Mouse (Mus musculus): Measurements from ENCODE around the gene Inpp5e. TPM values are rescaled to one million over a fixed set of nuclear protein-coding genes. Genes with fewer than 3 reads are reported as not detected.

Gene Inpp5e
- total RNA-seq, 2 experiments from 2014 or later, result 22.5 to 27.1 TPM

DNA sequence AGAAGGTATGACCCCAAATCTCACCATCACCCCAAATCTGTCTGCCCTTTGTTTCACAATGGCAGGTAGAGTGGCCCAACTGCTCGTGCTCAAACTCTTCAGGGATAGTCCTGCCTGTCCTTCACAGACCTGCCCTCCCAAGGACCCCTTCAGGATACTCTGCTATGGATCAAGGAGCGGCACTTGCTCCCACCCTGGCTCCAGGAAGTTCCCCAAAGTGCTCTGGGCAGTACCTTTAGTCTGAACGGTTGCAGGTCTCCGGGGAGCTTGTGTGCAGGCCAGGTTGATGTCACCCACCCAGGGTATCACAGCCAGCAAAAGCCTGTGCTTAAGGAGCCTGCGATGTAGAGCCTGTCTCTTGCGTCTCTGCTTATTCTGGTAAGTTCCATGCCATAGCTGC lies 41.1 kb downstream of the Inpp5e start:
- DNase-seq, result no peak
- intact Hi-C loops (cut with DNase I), result no loop called here

DNA sequence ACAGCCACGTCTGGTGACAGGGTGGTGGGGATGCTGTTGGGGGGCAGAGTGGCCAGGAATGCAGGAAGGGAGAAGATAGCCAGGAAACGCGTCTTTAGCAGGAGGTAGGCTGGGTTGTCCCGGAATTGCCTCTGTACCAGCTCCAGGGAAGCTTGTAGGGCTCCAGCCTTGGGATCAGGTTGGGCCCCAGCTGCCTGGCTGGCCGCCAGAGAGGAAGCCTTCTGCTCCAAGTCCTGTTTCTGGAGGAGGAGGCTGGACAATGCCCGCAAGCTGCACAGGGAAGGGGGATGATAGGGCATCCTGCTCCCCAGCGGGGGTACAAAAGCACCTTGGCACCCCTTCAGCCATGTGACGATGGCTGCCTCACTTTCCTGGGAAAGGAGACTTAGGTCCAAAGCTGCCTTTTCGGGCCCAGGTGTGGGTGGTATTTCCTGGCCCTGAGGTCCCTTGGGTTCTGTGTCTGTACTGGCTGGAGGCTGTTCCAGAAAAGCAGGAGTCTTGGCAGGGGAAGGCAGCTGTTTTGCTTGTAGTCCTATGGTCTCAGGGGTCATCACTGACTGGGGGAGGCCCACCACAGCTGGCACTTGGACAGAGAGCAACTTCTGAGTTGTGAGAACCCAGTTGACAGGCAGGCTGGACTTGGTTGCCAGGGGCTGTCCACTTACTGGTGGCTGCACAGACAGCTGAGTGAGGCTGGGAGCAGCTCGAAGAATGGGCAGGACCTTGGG lies 44.1 kb downstream of the Inpp5e start:
- peak; percentile 75 for DNase-seq

DNA sequence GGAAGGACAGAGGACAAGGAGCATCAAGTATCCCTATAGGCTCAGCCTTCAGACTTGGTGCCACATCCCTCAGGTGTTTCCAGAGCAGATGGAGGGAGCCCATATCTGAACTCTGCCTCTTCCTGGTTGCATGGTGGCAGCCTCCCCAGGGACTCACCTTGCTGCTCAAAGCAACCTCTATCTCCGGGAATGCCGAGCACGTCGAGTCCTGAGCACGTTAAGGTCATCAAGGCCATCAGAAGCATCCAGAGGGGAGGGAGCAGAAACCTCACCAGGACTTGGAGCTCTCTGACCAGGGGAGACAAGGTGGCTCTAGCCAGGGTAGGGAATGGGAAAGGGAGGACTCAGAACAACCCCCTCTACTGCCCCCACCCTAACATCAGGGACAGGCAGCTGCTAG lies 45.5 kb downstream of the Inpp5e start:
- DNase-seq, result no peak
- intact Hi-C loops (cut with DNase I), result no loop called here

More for the DNA sequence above, 44.1 kb downstream of the Inpp5e start:
- intact Hi-C loops (cut with DNase I), result no loop called here

DNA sequence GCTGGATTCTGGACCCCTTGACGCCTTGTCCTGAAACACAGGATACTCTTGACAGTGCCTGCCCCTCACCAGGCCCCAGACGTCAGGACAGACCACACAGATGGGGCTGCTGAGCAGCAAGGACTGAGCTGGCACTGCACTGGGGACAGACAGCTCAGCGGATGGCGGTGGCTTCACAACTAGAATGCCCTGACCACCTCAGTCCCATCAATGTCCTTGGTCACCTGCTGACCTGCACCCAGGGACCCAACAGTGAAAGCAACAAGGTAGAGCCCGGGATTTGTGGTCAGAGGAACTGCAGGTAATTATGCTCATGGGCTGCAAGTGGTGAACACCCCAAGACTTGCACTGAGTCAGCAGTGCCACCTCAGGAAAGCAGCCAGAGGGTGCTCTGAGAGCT lies 46.0 kb downstream of the Inpp5e start:
- DNase-seq, result no peak
- intact Hi-C loops (cut with DNase I), result no loop called here

DNA sequence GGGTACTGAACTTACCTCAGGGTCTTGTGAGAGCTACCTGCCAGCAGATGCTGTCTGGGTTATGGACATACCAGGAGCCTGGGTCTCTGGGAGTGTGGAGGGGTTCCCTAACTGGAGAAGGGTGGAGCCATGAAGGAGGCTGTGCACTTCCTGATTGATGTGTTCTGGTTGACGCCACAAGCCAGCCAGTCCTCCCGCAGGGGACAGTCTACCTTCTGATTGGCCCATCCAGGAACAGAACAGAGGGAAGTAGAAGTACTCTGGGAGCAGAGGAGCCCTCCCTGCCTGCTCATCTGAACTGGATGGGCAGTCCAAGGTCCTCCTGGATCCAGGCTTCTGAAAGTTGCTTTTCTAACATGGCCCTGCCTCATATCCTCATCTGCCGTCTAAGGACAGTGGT lies 48.2 kb downstream of the Inpp5e start, which contains the start of gene Card9:
Gene Card9 (minus strand): TSS at position 147 of the 400 bp plus-strand sequence.
- intact Hi-C loops (cut with DNase I), result no loop called here
- no peak for DNase-seq

DNA sequence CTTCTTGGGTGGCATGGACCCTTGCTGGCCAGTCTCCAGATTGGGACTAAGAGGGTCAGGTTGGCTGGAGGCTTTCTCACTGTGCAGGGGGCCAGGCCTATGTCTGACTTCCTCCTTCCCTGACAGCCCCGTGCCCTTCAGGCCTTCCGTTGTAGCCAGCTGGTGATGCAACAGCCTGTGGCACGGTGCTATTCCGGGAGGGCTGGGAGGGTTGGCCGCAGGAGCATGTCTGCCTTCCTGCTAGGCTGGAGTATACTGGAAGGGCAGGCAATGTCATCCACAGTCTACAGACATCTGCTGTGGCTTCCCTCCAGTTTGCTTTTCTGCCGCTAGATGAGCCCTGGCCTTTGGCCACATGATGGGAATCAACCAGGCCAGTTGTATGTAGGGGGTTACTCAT lies 49.0 kb downstream of the Inpp5e start:
- DNase-seq, result peak; percentile 73
- intact Hi-C loops (cut with DNase I), result no loop called here

DNA sequence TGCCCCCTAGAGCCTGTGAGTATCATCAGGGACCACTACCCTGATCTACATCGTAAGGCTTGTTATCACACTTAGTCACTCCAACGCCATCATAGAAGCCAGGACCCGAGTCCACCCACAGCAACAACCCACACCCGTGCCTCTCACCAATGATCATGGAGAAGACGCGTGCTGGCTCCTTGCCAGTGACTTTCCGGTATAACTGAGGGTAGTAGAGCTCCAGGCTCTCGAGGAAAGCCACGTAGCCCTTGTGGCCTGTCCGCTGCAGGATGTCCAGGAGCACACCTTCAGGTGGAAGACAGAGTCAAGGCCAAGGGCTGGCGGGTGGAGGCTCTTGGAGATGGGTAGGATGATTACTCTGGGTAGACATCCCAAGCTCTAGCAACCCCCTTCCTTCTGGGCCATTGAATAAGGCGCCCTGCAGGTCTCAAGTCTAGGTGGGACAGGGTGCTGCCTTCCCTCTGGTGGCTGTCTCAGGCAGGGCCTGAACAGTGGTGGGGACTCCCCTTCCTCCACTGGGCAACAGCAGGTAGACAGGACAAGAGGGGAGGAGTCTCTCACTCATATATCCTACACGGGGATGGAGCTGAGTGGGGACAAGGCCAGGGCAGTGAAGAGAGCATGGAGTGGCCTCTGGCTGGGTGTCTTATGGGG lies 50.2 kb downstream of the Inpp5e start:
- intact Hi-C loops (cut with DNase I), result no loop called here

DNA sequence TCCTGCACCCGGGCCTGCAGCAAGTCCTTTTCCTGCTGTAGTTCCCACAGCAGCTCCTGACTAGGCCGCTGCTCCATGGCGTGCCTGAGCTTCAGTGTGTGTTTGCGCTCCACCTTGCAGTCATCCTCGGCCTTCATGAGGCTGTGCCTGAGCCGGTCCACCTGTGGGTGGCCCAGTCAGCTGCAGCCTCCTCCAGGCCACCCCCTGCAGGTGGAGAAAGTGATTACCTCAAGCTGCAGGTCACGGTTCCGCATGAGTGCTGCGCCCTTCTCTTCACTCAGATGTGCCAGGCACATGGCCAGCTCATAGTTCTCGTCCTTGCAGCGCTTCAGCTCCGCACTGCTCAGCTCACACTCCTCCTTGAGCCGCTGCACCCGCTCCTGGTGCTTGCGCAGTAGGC lies 51.5 kb downstream of the Inpp5e start:
- intact Hi-C loops (cut with DNase I), result no loop called here
- no peak for DNase-seq

More for the DNA sequence above, 50.2 kb downstream of the Inpp5e start:
- DNase-seq, result no peak

DNA sequence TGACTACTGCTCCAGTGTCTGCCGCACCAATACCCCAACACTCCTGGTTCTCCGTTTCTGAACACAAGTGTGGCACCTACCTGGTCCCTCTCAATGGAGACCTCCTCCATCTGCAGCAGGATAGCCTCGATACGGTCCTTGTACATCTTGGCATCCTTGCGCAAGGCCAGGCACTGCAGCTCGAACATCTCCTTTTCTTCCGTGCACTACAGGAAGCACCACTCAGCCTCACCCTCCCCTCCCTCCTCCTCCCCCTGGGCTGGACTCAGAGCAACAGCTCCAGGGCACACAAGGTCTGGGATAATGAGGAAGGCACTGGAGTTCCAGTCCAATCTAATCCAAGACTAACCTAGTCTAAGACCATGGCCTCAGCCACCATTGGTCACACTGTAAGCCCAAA lies 52.3 kb downstream of the Inpp5e start:
- intact Hi-C loops (cut with DNase I), result no loop called here
- DNase-seq, result no peak

DNA sequence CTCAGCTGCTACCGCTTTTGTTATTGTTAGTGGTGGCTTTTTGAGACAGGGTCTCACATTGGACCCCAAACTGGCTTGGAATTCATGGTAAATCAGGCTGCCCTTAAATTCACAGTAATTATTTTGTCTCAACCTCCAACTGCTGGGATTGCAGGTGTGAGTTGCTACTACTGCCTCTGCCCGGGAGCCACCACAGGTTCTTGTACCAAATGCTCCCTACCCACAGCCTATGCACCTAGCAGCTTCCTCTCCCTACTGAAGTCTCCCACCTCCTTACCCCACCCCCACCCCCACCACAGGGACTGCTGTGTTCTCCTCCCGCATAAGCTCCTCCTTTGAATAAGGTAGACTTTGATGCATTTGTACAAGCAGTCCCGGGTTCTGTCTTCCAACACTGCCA lies 52.8 kb downstream of the Inpp5e start:
- intact Hi-C loops (cut with DNase I), result no loop called here
- no peak for DNase-seq

DNA sequence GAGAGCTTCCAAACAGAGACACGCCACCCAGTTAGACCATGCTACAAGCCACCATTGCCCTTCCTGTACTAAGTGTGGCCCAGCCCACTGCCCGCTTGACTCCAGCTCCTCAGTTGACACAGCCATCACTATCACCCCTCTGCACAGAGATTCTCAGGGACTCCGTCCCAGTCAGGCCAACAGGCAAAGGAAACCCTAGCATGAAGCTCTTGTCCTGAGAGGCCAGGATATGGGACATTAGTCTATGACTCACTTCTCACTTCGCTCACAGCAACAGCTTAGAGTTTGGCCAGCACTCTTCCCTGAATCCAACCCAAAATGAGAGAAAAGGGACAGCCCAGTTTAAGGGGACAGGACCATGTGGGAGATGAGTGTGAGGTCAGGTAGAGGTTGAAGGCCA lies 54.6 kb downstream of the Inpp5e start:
- intact Hi-C loops (cut with DNase I), result no loop called here

DNA sequence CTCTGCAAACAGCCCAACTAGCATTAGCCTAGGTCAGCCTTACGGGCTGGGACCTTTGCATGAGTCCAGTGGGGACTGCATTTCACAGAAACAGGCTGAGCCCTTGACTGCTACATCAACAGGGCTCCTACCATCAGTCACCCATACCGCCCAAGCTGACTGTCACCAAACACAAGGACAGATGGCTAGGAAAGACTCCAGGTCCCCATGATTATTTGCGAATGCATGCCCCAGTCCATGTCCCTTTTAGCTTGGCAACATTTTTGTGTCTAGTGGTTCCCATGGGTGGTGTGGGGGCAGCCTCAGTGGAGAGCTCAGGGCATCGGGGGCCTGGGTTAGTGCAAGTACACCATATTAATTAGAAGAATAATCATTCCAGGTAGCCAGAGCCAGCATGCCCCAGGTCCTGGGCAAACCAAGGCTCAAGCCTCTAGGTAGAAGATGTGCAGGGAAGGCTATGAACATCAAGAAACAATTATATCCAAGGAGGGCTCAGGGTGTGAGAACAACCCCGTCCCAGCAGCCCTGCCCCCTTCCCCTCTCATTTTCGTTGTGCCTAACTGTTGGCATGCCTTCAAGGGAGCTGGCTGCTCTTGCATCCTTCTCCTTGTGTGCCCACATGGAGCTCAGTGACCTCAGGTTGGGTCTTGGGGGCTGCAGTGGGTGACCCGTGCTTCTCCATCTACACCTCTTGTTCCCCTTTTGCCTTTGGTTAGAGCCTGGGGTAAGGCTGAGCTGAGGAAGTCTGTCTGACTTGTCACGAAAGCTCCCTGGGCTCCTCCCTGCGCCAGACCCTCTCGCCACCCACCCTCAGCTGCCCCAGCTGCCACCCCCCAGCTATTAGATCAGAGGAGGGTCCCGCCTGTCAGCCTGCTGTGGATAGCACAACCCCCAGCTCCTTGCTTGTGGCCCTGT lies 55.7 kb downstream of the Inpp5e start:
- DNase-seq, result no peak
- intact Hi-C loops (cut with DNase I), result no loop called here

More for the DNA sequence above, 54.6 kb downstream of the Inpp5e start:
- no peak for DNase-seq

DNA sequence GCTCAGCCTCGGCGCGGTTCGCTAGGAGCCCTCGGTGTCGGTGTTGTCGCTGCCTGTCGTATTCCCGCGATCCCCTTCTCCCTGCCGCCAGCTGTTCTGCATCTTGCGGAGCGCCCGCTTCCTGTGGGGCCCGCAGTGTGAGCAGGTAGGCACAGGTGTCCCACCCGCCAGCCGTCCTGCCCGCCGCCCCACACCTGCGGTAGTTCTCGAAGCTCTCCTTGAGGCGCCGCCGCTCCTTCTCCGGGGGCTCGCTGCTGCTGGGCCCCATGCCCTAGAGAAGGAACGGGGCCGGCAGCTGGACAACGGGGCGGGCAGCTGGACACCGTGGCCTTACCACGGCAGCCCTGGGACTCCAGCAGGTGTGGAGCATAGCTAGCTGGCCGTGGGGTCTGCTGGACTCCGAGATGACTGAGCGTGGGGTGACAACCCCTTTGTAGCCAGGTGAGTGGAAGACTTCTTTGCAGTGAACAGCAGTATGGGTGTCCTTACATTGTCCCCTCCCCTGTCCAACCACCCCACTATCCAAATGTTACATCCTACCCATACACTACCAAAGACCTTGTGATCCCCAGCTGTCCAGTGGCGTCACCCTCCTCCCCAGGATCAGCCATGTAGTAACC lies 56.6 kb downstream of the Inpp5e start:
- intact Hi-C loops (cut with DNase I), result no loop called here
- DNase-seq, result peak; percentile 38

DNA sequence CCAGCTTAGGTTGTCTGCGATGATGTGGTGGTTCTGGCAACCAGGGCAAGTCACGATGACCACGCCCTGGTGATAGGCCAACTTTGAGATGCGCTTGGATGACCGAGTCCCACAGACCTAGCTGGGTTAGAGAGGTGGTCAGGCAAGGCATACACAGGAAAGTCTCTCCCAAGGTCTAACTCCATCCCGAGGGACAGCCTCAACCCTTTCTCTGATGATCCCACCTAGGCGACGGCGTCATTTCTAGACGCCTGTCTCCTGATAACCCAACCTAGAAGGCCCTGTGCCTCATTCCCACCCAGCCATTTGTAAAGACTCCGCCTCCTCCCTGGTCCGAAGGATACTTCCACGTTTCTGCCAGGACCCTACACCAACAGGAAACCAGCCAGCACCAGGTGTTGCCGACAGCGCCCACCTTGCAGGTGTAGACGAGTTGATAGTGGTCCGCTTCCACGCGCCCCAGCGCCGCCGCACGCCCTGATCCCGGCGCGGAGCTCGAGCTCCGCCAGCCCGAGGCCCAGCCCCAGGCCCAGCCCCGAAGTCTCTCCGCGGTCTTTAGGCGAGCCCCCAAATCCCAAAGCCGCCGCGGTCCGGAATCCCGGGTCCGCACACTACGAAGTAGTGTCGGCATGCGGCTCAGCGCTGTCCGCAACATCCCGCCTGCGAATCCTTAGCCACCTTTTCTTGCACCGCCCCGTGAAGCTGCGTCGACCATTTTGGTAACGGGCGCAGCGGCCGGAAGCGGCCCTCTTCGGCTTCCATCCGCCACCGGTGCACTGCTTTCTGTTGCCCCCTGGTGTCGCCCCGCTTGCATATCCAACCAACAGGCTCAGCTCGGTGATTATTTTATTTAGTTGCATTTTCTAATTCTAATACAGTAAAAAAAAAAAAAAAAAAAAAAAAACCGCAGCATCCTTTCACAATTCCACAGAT lies 57.4 kb downstream of the Inpp5e start, which contains the start of gene Dnlz:
Gene Dnlz (minus strand): TSS at position 753 of the 933 bp plus-strand sequence.
- peak; percentile 96 for DNase-seq
- intact Hi-C loops (cut with DNase I), result no loop called here

DNA sequence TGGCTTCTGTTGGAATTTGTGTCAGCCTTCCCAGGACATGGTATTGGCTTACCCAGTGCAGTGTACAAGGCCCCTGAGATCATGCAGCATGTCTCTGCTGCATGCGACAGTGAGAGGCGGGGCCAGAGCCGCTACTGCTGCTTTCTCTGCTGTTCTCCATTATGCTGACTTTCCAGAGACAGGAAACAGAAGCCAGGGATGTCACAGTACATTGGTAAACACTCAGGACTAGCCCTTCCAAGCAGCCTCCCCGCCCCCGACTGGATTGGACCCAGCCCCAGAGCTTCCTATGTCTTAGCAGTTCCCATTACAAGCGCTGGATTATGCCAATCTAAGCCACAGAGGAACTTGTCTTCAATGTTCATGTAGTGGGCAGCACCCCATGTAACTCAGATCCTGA lies 60.8 kb downstream of the Inpp5e start:
- intact Hi-C loops (cut with DNase I), result no loop called here
- no peak for DNase-seq

Other genes with a start within 250 kb of the Inpp5e start
- gene Lhx3, start 200.9 kb downstream of the Inpp5e start, total RNA-seq (2021), result not detected
- 10 to 100 TPM; 15.8 to 17.2 TPM for gene Qsox2, start 171.7 kb downstream of the Inpp5e start, total RNA-seq (2021)
- 1 to 10 TPM; 1.9 TPM for gene Ccdc187, start 114.6 kb downstream of the Inpp5e start, total RNA-seq (2021)
- gene Gpsm1, start 93.7 kb downstream of the Inpp5e start, total RNA-seq (2021), result 100 to 1,000 TPM; 179 to 190 TPM
- 10 to 100 TPM; 23.3 to 25.8 TPM for gene Dnlz, start 57.1 kb downstream of the Inpp5e start, total RNA-seq (2021)
- gene Card9, start 48.3 kb downstream of the Inpp5e start, total RNA-seq (2021), result 1 to 10 TPM; 1.1 to 1.4 TPM
- gene Snapc4, start 28.6 kb downstream of the Inpp5e start, total RNA-seq (2021), result 100 to 1,000 TPM in 1 of 2 experiments, 10 to 100 TPM in 1; 86.5 to 101 TPM
- 100 to 1,000 TPM; 186 to 187 TPM for gene Entr1, start 19.9 kb downstream of the Inpp5e start, total RNA-seq (2021)
- 10 to 100 TPM; 93.6 to 98.6 TPM for gene Pmpca, start 19.9 kb downstream of the Inpp5e start, total RNA-seq (2021)
- gene Sec16a, start 36.0 kb upstream of the Inpp5e start, total RNA-seq (2021), result 10 to 100 TPM; 52.3 to 52.6 TPM
- 10 to 100 TPM; 39.5 to 42.1 TPM for gene Notch1, start 107.5 kb upstream of the Inpp5e start, total RNA-seq (2021)
- gene Egfl7, start 170.8 kb upstream of the Inpp5e start, total RNA-seq (2021), result 10 to 100 TPM; 73.0 to 78.3 TPM
- not detected for gene Gm20532, start 177.4 kb upstream of the Inpp5e start, total RNA-seq (2021)
- 1 to 10 TPM; 2.8 to 3.9 TPM for gene Agpat2, start 195.2 kb upstream of the Inpp5e start, total RNA-seq (2021)
- gene Fam69b, start 219.3 kb upstream of the Inpp5e start, total RNA-seq (2021), result 10 to 100 TPM; 81.8 to 85.1 TPM

Measured in left cerebral cortex, postnatal 4 days (tissue).